Mouse (Mus musculus) hematopoietic stem cell, adult 5-6 weeks (primary cell): Measurements from ENCODE around the gene Rhd. TPM values are rescaled to one million over a fixed set of nuclear protein-coding genes. Genes with fewer than 3 reads are reported as not detected.

Experiments used
- total RNA-seq: library from RNA; stranded (forward); fragments of 172-1452, 232-1000 nt; gene quantifications from 2 replicates; pipeline ENCODE4 v1.2.3, GENCODE M21; 2017

Rhd gene
- total RNA-seq, 1 experiment from 2014 or later, result 34.6 TPM

Other genes starting within 250 kb of the Rhd start
- 4.4 and 7.5 TPM in 2 replicates for gene Man1c1, start 160.2 kb upstream of the Rhd start, total RNA-seq
- 11.1 and 20.8 TPM in 2 replicates for gene Ldlrap1, start 96.5 kb upstream of the Rhd start, total RNA-seq
- gene Maco1, start 11.2 kb upstream of the Rhd start, total RNA-seq, result 71.4 and 79.2 TPM in 2 replicates
- 226 and 246 TPM in 2 replicates for gene Tmem50a, start 50.5 kb downstream of the Rhd start, total RNA-seq
- 121 and 246 TPM in 2 replicates for gene Rsrp1, start 59.1 kb downstream of the Rhd start, total RNA-seq
- 251 and 314 TPM in 2 replicates for gene Syf2, start 66.4 kb downstream of the Rhd start, total RNA-seq